Mouse (Mus musculus): ENCODE measurements around the gene Grb2.

Gene Grb2

DNA sequence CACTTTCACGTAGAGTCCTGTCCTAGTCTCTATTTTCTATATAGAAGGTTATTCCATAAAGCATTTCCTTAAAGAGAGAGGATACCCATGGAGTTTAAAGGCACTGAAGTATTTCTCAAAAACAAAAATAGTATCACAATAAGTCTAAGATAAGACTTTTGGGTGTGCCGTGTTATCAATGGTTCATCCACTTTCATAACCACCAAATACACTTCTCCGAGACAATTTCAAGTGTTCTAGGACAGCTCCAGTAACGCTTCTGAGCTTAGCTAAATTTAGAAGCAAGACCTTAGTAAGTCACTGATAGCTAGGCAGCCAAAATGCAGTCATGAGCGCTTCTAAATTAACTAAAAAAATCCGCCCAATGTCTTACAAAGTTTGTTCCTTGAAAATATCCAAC lies 22.0 kb downstream of the Grb2 start:
- no peak for DNase-seq (ENCODE audit: low read depth, low spot score)

DNA sequence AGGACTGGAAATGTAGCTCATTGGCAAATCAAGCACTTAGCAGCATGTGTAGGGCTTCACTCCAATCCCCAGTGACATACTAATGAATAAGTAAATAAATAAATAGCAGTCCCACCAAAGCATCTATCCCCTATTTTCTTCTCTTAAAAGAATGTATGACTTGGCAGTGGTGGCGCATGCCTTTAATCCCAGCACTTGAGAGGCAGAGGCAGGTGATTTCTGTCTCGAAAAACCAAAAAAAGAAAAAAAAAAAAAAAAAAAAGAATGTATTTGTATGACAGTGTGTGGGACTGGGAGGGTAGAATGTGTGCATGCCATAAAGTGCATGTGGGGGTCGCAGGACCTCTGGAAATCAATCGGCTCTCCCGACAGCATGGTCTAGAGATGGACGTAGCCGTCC lies 22.4 kb downstream of the Grb2 start:
- no peak for DNase-seq (ENCODE audit: low read depth, low spot score)

DNA sequence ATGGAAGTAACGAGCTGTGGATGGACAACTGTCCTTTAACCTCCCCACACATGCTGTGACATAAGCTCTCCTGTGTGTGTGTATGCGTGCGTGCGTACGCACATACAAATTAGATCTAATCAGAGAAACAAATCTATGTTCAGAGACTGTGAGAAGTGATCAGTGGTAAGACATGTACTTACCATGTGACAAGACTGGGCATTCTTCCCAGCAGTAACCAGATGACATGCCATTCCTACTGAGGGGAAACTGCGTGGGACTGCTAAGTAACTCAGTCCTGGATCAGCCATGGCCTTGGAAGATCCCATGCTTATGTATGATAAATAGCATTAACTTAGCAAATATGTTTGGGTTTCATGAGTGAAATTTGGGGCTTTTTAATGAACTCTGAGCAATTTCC lies 23.5 kb downstream of the Grb2 start:
- DNase-seq (ENCODE audit: low read depth, low spot score): no peak

DNA sequence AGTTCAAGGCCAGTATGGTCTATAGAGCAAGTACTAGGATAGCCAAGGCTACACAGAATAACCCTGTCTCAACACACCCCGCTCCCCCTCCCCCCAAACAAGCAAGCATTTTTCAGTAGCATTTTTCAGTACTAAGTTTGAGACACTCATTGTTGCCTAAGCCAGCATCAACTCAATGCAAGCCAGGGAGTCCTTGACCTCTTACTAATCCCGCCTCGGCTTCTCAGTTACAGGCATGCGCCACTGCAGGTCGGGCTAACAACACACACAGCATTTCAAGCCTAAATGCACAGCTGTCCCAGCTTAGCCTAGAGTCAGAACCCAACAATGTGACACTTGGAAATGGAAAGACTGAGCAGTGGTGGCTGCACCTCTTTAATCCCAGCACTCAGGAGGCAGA lies 25.1 kb downstream of the Grb2 start:
- DNase-seq (ENCODE audit: low read depth, low spot score): no peak

DNA sequence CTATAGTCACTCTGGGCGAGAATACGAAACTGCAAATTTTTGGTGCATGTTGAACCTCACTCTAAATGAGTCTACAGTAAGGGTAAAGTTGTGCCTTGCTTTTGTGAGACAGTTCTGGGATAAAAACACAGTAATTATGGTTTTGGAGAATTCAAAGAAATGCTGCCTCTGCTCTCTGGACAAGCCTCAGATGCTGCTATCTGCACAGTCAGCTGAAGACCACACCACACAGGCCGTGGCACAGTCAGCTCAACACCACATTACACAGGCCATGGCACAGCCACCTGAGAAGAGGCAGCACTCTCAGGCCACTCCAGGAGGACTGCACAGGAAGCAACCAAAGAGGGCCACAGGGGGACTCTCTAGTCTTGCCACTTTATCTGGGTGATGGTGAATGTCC lies 26.0 kb downstream of the Grb2 start:
- no peak for DNase-seq (ENCODE audit: low read depth, low spot score)

DNA sequence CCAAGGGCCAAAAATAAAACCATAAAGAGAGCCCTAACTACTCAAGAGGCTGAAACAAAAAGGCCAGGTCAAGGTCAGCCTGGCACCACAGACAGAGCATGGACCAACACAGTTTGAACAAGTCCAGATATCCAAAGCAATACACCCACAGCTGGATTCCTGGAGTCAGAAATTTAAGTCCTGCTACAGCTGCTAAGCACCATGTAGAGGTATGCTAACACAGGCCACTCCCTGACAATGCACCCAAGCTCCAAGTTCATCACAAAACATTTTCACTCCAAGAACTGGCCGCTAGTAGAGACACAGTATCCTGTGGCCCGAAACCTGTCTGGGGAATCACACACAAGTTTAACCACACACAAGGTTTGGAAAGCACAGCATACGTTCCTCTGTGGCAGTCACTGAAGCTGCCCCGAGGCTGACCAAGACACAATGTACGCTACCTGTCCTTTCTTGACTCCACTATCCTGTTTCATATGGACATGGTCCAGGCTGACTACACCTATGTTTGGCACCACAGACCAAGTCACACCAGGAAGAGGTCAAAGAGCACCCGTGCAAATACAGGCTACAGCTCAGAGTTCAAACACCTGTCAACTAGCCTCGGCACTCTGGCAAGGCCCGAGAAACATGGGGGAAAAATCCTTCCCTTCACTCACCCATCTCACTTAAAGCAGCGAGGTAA lies 28.7 kb downstream of the Grb2 start:
- DNase-seq (ENCODE audit: low read depth, low spot score): no peak

DNA sequence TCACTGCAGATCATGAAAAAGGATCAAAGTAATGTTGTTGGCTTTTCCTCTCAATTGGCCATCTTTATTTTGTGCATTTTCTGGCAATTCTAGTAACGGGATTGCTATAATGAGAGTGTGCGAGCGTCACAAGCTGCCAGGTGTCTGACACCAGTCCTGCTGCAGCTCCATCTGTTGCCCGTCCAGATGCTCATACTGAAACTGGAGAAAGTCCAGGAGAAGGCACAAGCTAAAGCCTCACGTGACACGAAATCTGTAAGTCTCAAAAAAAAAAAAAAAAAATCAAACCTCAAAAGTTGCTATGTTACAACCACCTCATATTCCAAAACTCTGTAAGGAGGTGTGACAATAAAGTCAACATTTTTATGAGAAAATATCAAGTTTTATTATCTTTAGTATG lies 29.5 kb downstream of the Grb2 start:
- no peak for DNase-seq (ENCODE audit: low read depth, low spot score)

DNA sequence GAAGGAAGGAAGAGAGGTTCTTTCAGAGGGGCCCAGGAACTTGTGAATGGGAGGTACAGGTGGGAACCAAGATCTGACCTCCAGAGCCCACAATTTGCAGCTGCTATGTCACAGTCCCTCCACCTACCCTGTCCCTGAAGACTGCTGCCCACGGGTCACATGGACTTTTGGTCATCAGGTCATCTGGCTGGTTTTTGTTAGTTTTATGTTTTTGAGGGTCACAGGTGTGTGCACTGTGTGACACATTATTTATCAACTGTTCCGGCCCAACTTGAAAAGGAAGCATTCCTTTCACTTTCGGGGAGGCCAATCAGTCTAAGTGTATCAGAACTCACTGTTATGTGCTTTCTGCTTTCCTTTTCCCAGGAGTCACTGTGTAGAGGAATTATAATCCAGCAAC lies 30.9 kb downstream of the Grb2 start:
- no peak for DNase-seq (ENCODE audit: low read depth, low spot score)

DNA sequence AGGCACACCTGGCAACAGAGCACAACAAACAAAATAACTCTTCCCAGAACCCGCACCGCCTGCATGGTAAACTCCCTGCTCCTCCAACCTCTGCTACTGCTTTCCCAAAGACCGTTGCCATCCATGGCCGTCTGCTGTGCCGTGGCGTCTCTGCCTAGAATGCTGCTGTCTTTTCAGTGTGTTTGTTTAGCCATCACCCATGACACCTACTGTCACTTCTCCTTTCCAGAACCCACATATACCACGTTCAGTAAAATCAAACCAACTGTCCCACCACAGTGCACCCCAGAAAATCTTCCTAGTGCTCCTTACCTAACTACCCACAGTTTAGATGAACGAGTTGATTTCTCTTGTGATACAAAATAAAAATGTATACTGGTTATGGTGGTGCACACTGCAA lies 31.7 kb downstream of the Grb2 start:
- no peak for DNase-seq (ENCODE audit: low read depth, low spot score)

DNA sequence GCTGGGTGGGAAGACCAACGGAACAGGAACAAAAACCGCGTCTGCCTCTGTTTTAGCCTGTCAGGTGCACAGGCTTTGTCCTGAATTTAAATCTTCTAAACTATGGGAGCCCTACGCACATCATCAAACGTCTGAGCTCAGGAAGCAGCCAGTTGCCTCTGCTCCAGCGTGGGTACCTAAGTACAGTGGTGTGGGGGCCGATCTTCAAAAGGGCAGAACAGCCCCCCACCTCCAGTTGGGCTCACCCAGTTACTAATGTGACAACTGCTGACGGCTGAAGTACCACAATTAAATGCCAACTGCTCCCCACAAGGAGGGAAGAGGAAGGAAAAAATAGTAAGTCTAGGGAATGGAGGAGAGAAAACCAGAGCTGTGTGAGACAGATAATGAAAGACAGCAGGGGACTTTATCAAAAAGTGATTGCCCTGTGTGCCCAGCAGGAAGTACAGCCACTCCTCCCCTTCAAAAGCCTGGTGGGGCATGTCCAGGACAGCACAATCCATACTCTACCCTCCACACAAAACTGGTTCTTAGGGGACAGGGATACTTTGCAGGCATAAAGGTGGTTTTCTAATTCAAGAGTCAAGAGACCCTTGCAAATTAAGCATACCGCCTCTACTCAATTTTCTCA lies 34.0 kb downstream of the Grb2 start:
- DNase-seq (ENCODE audit: low read depth, low spot score): no peak

DNA sequence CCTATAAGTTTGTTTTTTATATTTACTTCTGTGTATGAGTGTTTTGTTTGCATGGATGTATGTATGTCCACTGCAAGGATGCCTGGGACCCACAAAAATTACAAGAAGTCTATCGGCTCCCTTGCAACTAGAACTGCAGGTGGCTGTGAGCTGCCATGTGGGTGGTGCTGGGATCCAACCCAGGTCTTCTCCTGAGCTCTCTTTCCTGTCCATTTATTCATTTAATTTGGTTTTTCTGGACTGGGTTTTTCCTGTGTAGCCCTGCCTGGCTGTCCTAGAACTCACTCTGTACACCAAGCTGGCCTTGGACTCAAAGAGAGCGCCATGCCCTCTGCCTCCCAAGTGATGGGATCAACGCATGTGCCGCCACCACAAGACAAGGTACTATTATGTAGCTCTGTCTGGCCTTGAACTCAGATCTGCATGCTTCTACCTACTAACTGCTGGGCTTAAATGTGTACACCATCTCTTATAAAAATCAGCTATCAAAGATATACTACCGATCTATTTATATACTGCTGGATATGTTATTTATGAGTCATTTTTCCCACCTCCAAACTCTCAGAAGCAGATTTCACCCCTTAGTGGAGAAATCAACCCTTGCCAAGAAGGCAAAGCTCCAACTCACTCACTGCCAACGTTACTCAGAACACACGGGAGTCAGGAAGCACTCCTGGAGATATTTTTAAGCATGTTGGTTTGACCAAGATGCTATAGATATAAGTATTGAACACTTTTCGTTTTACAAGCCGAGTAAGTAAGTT lies 34.7 kb downstream of the Grb2 start:
- DNase-seq (ENCODE audit: low read depth, low spot score): no peak

DNA sequence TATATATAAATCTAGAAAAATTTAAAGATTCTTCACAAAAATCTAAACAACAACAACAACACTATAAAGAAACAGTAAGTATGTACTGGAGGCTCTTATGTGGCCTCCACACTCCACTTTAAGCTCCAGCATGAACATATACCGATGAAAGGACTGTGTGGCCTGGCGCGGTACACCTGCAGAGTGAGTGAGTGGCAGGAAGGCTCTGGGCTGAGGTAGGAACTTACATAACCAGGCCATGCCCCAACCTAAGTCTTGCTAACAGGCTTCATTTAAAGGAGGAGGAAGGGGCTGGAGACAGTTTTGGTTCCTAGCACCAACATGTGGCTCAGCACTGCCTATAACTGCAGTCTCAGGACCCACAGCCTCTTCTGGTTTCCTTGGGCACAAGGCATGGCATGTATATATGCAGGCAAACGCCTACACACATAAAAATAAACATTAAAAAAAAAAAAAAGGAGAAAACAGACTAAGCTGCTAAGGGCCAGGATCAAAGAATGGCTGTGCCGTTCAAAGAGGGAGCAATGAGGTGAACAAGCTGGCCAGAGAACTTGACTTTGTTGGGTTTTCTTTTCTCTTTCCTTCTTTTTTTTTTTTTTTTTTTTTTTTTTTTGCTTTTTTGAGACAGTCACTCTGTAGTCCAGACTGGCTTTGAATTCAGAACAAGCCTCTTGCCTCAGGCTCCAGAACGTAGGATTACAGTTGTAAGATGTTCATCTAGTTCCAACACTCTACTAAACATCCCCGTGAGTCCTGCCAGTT lies 36.0 kb downstream of the Grb2 start:
- DNase-seq (ENCODE audit: low read depth, low spot score): no peak

DNA sequence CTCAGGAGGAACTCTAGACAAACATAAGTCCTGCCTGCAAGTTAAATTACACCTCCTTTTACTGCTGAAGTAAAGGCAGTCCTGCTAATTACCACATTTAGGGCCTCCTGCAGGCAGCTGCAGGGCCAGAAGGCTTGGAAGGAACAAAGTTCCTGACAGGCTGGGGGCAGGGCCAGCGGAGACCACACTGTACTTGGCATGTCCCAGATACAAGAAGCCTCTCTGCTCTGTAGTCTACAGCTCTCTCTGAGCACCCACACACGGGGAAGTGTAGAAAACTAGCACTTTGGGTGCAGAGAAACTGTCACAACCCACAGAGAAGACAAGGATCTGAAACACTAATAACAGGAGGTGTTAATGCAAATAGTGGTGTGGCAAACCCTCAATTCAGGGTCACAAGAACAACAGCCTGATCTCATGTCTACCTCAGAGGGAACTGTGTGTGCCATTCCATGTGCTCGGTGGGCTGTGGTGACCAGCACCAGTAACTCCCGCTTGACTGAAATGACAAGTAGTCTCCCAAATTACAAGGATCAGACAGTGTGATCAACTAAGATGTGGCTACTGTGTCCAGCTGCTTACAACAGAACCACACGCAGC lies 37.8 kb downstream of the Grb2 start:
- no peak for DNase-seq (ENCODE audit: low read depth, low spot score)

DNA sequence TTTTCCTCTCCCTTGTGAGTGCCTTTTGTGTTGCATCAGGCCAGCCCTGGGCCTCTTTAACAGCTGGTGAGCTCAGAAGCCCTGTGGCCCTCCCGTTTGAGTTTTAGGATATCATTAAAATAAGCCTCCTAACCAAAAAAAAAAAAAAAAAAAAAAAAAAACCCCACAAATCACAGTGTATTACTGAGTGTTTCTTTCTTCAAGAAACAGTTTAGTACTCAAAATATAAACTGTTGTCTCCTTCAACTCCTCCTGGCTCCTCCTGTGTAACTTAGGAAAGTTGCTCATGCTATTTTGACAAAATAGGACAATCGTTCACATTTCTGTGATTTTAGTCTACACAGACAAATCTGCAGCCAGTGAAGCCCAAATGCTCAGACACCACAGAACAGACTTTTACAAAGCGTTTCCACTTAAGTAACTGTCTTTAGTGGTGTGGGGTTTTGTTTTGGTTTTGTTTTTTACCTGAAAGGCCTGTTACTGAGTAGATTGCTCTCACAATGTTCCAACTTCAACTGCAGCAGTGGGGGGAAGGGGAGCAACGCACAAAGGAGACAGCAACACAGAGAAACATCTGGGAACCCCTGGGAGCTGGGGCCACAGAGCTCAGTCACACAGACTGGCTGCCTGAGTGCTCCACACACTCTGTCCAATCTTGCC lies 44.6 kb downstream of the Grb2 start:
- no peak for DNase-seq (ENCODE audit: low read depth, low spot score)

DNA sequence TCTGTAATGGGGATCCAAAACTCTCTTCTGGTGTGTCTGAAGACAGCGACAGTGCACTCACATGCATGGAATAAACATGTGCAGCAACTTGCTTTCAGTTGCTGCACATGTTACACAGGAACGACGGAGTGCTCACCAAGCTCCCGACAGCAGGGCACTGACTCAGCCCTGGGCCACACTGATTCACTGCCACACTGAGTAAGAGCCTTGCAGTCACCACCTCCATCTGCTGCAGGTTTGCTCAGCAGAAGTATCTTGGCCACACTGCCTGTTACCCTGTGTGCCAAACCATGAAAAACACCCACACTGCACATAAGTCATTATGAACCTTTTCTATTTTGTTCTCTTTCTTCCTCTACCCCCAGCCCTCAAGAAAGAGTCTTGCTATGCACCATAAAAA lies 48.0 kb downstream of the Grb2 start:
- DNase-seq (ENCODE audit: low read depth, low spot score): no peak

DNA sequence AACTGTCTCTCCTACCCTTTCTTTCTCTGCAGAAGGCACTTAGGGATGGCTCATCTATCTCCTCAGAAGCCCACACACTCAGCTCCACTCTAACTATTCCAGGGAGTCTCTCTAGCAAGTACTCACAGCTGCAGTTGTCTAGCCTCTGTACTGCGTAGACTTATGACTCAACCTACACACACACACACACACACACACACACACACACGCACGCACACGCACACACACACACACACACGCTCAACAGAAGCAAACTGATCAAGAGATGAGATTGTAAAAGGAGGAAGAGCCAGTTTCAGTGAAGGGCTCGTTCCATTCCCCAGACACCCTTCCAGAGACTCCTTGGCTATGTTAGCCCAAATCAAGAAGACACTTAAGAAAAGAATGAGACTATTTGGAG lies 49.9 kb downstream of the Grb2 start:
- DNase-seq (ENCODE audit: low read depth, low spot score): no peak

DNA sequence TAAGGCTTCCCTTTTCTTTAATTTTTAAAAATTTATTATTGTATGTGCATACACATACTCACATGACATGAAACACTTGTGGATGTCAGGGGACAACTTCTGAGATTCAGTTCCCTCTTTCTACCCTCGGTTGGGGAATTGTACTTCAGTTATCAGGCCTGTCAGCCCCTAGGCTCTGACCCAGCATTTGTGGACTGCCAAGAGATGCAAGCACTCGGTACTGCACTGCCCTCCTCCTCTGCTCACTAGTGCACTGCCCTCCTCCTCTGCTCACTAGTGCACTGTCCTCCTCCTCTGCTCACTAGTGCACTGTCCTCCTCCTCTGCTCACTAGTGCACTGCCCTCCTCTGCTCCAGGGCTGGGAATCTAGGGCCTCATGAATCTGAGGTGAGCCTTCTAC lies 54.3 kb downstream of the Grb2 start:
- no peak for DNase-seq (ENCODE audit: low read depth, low spot score)

DNA sequence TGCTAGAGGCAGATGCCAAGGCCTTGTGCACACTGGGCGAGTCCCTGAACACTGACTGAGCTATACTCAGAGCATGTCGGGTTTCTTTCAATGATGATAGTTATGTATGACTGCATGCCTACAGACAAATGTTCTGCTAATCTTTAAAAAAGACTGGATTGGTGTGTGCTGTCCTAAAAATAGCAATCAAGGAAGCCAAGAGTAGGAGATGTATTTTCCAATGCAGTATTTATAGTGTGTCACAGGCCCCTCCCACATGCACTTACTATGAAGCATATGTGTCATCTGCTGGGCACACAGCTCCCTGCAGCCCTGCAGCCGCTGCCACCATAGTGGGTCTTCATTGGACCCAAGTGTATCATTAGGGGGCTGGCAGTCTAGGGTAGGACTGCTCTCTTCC lies 55.2 kb downstream of the Grb2 start:
- DNase-seq (ENCODE audit: low read depth, low spot score): no peak

DNA sequence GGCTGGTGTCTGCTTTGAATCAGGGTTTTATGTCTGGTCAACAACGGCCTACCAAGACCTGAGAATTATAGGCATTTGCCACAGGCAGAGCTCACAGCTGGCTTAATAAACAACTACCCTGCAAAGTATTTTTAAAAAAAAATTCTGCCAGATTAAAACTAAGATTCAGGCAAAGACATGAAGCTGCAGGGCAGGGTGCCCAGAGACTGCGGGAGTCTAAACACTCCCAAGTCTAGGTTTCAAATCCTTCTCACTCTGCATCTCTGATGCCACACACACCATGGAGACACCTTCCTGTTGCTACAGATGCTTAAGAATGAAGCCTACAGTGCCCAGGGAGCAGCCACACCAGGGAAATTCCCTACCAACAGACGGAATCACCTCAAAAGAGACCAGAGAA lies 56.7 kb downstream of the Grb2 start:
- no peak for DNase-seq (ENCODE audit: low read depth, low spot score)

DNA sequence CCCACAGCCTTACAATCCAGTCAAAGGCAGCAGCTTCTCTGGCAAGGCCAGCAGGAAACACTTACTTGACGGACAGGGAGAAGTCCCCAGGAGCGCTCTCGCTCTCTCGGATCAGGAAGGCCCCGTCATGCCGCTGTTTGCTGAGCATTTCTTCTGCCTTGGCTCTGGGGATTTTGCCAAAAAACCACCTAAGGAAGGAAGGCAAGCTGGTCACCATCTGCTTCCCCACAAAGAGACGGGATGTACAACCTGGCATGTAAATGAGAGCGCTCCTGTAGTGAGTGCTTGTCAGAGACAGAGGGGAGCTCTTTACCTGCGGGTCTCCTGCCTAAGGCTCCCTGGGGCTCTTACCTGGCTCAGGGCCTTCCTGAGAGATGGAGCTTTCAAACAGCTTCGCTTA lies 58.7 kb downstream of the Grb2 start:
- no peak for DNase-seq (ENCODE audit: low read depth, low spot score)

DNA sequence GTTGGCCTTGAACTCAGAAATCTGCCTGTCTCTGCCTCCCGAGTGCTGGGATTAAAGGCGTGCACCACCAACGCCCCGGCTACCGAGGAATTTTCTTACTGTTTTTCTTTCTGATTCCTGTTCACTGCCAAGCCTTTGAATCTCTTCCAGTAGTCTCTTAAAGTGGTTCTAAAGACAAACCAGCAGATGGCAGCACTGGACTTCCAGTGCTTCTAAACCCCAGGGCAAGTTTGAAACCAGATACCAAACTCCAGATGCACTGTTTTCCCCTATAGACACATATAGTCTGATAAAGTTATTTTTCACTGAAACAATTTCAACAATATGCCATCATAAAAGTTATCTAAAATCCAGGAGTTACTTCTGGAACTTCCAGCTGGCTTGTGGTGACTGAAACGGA lies 60.9 kb downstream of the Grb2 start:
- peak; percentile 40 for DNase-seq (ENCODE audit: low read depth, low spot score)
